Mouse (Mus musculus): ENCODE results near the gene Slc13a4. TPM values are rescaled to one million over a fixed set of nuclear protein-coding genes. Genes with fewer than 3 reads are reported as not detected.

The Slc13a4 gene
- polyA plus RNA-seq (2014; fragmentation: Nextera tagmentation; extraction: Ambion mirVana): 0.15 and 0.32 TPM in 2 replicates

- Histone ChIP-seq H3K36me3 (ENCODE audit: control insufficient read depth, insufficient read depth, low read length) (no peaks in the 10 kb centered on the region), H3K4me3 (ENCODE audit: low read depth, low read length) (no peak within 1 kb of the TSS), H3K9ac (ENCODE audit: low read length) (no peak within 1 kb of the TSS), H3K27me3 (ENCODE audit: control insufficient read depth, insufficient read depth, low read length) (no peaks in the 10 kb centered on the region), H3K4me2 (ENCODE audit: low read depth, low read length, severe bottlenecking) (no peak within 1 kb of the TSS), H3K4me1 (replicated peaks; ENCODE audit: control insufficient read depth, insufficient read depth, low read length) (no peaks in the 10 kb centered on the region; the same call in 1 of the 2 replicates), H3K9me3 (ENCODE audit: control insufficient read depth, low read length) (no peaks in the 10 kb centered on the region), H3K27ac (ENCODE audit: low read depth, low read length) (no peak within 1 kb of the TSS)
- WGBS: 13% methylated on average over 7 of the region's 7 CpGs
- no peak for DNase-seq (ENCODE audit: low spot score)
- no peak for ATAC-seq (replicated peaks; ENCODE audit: low FRiP score)
These were observed at the start of gene Slc13a4 for GRCm38 (mm10) chr6:35308037-35308436. Gene Slc13a4, minus strand, starts transcription at chr6:35308131.

DNA sequence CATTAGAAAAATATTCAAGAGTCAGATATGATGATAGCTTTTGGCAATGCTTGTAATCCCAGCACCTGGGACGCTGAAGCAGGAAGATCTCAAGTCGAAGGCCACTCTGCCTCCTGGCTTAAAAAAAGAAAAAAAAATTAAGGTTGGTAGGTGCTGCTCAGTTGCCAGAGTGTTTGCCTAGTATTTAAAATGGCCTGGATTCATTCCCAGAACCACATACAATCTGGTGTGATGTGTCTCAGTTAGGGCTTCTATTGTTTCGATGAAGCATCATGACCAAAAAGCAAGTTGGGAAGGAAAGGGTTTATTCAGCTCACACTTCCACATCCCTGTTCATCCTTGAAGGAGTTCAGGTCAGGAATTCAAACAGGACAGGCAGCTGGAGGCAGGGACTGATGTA lies 47.4 kb upstream of the Slc13a4 start:
- DNase-seq (ENCODE audit: low spot score) (no peak), ATAC-seq (replicated peaks; ENCODE audit: low FRiP score) (no peak)
- Histone ChIP-seq H3K27me3 (ENCODE audit: control insufficient read depth, insufficient read depth, low read length) (no peaks in the 10 kb centered on the region; the same call in 1 of the 2 replicates), H3K4me1 (replicated peaks; ENCODE audit: control insufficient read depth, insufficient read depth, low read length) (peaks cover 4% of the 10 kb centered on the region; the same call in 1 of the 2 replicates), H3K36me3 (ENCODE audit: control insufficient read depth, insufficient read depth, low read length) (no peaks in the 10 kb centered on the region), H3K9ac (ENCODE audit: low read length) (no peak overlapping the region), H3K27ac (ENCODE audit: low read depth, low read length) (no peak overlapping the region), H3K4me2 (ENCODE audit: low read depth, low read length, severe bottlenecking) (no peak overlapping the region), H3K4me3 (ENCODE audit: low read depth, low read length) (no peak overlapping the region), H3K9me3 (ENCODE audit: control insufficient read depth, low read length) (no peaks in the 10 kb centered on the region)
- WGBS: 86% methylated on average over 3 of the region's 3 CpGs

DNA sequence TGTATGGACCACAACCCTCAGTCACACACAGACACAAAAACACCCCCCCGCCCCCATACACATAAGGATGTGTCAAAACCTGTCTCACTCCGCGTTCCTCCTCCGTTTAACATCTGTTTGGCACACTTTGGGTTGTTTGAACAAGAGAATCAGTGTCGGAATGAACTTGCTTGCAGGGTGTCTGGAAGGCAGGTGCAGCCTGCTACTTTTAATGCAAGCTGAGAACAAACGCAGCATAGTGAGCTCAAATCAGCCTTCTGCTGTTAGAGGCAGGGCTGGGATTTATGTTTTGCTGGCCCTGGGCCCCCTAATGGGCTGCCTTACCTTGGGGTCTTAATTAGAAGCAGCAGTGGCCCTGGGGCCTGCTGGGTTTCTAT lies 46.7 kb upstream of the Slc13a4 start:
- Histone ChIP-seq H3K9ac (ENCODE audit: low read length) (no peak overlapping the region), H3K27me3 (ENCODE audit: control insufficient read depth, insufficient read depth, low read length) (no peaks in the 10 kb centered on the region; the same call in 1 of the 2 replicates), H3K4me2 (ENCODE audit: low read depth, low read length, severe bottlenecking) (peak overlapping the region; percentile 32; the same call in 1 of the 2 replicates), H3K4me3 (ENCODE audit: low read depth, low read length) (no peak overlapping the region), H3K9me3 (ENCODE audit: control insufficient read depth, low read length) (no peaks in the 10 kb centered on the region), H3K4me1 (replicated peaks; ENCODE audit: control insufficient read depth, insufficient read depth, low read length) (peaks cover 4% of the 10 kb centered on the region; the same call in 1 of the 2 replicates), H3K36me3 (ENCODE audit: control insufficient read depth, insufficient read depth, low read length) (no peaks in the 10 kb centered on the region), H3K27ac (ENCODE audit: low read depth, low read length) (no peak overlapping the region)
- 4% methylated on average over 6 of the region's 6 CpGs for WGBS
- ATAC-seq (replicated peaks; ENCODE audit: low FRiP score): peak; percentile 74
- peak; percentile 74 for DNase-seq (ENCODE audit: low spot score)

- Histone ChIP-seq H3K36me3 (ENCODE audit: control insufficient read depth, insufficient read depth, low read length) (no peaks in the 10 kb centered on the region), H3K9ac (ENCODE audit: low read length) (no peak overlapping the region), H3K4me3 (ENCODE audit: low read depth, low read length) (no peak overlapping the region), H3K4me2 (ENCODE audit: low read depth, low read length, severe bottlenecking) (peak overlapping the region; percentile 32), H3K4me1 (replicated peaks; ENCODE audit: control insufficient read depth, insufficient read depth, low read length) (peaks cover 4% of the 10 kb centered on the region; the same call in 1 of the 2 replicates), H3K27ac (ENCODE audit: low read depth, low read length) (no peak overlapping the region), H3K9me3 (ENCODE audit: control insufficient read depth, low read length) (no peaks in the 10 kb centered on the region), H3K27me3 (ENCODE audit: control insufficient read depth, insufficient read depth, low read length) (no peaks in the 10 kb centered on the region; the same call in 1 of the 2 replicates)
- ATAC-seq (replicated peaks; ENCODE audit: low FRiP score) (peak; percentile 32), DNase-seq (ENCODE audit: low spot score) (peak; percentile 67)
- 6% methylated on average over 18 of the region's 18 CpGs for WGBS
These were observed 46.1 kb upstream of the Slc13a4 start for GRCm38 (mm10) chr6:35353846-35354621.

- Histone ChIP-seq H3K4me2 (ENCODE audit: low read depth, low read length, severe bottlenecking) (no peak overlapping the region), H3K4me3 (ENCODE audit: low read depth, low read length) (no peak overlapping the region), H3K27ac (ENCODE audit: low read depth, low read length) (no peak overlapping the region)
These were observed 45.5 kb upstream of the Slc13a4 start for GRCm38 (mm10) chr6:35353416-35353815.

GRCm38 (mm10) chr6:35352867-35353266 lies 44.9 kb upstream of the Slc13a4 start:
- H3K9ac ChIP-seq (ENCODE audit: low read length): no peak overlapping the region
- no peak overlapping the region for H3K27ac ChIP-seq (ENCODE audit: low read depth, low read length)
- no peak for DNase-seq (ENCODE audit: low spot score)
- no peaks in the 10 kb centered on the region for H3K36me3 ChIP-seq (ENCODE audit: control insufficient read depth, insufficient read depth, low read length)
- H3K4me1 ChIP-seq (replicated peaks; ENCODE audit: control insufficient read depth, insufficient read depth, low read length): peaks cover 4% of the 10 kb centered on the region; the same call in 1 of the 2 replicates
- H3K27me3 ChIP-seq (ENCODE audit: control insufficient read depth, insufficient read depth, low read length): no peaks in the 10 kb centered on the region; the same call in 1 of the 2 replicates
- H3K4me2 ChIP-seq (ENCODE audit: low read depth, low read length, severe bottlenecking): no peak overlapping the region
- H3K9me3 ChIP-seq (ENCODE audit: control insufficient read depth, low read length): no peaks in the 10 kb centered on the region
- 88% methylated on average over 8 of the region's 8 CpGs for WGBS
- no peak overlapping the region for H3K4me3 ChIP-seq (ENCODE audit: low read depth, low read length)
- no peak for ATAC-seq (replicated peaks; ENCODE audit: low FRiP score)

More at GRCm38 (mm10) chr6:35353416-35353815, 45.5 kb upstream of the Slc13a4 start:
- Histone ChIP-seq H3K36me3 (ENCODE audit: control insufficient read depth, insufficient read depth, low read length) (no peaks in the 10 kb centered on the region), H3K4me1 (replicated peaks; ENCODE audit: control insufficient read depth, insufficient read depth, low read length) (peaks cover 4% of the 10 kb centered on the region; the same call in 1 of the 2 replicates), H3K9me3 (ENCODE audit: control insufficient read depth, low read length) (no peaks in the 10 kb centered on the region), H3K9ac (ENCODE audit: low read length) (no peak overlapping the region), H3K27me3 (ENCODE audit: control insufficient read depth, insufficient read depth, low read length) (no peaks in the 10 kb centered on the region; the same call in 1 of the 2 replicates)
- WGBS: 44% methylated on average over 5 of the region's 5 CpGs
- no peak for DNase-seq (ENCODE audit: low spot score)
- ATAC-seq (replicated peaks; ENCODE audit: low FRiP score): no peak

DNA sequence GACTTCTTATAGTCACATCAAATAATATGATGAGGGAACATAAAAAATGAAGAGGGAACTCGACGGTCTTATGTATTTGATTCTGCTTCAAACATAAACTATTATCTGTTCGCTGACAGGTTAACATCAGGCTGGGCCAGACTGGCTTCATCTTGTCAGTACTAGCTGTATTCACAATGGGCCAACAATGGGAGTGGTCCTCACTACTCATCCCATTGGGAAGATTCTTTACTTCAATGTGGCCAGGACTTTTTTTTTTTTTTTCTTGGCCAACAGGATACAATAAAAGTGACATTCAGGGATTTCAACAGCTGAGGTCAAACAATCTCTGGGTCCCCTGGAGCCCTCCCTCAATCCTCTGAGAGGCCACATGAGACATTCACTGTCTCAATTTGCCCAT lies 43.9 kb upstream of the Slc13a4 start:
- Histone ChIP-seq H3K4me2 (ENCODE audit: low read depth, low read length, severe bottlenecking) (no peak overlapping the region), H3K27me3 (ENCODE audit: control insufficient read depth, insufficient read depth, low read length) (no peaks in the 10 kb centered on the region; the same call in 1 of the 2 replicates), H3K27ac (ENCODE audit: low read depth, low read length) (no peak overlapping the region), H3K4me3 (ENCODE audit: low read depth, low read length) (no peak overlapping the region), H3K4me1 (replicated peaks; ENCODE audit: control insufficient read depth, insufficient read depth, low read length) (peaks cover 4% of the 10 kb centered on the region; the same call in 1 of the 2 replicates), H3K36me3 (ENCODE audit: control insufficient read depth, insufficient read depth, low read length) (no peaks in the 10 kb centered on the region), H3K9me3 (ENCODE audit: control insufficient read depth, low read length) (no peaks in the 10 kb centered on the region), H3K9ac (ENCODE audit: low read length) (no peak overlapping the region)
- ATAC-seq (replicated peaks; ENCODE audit: low FRiP score) (no peak), DNase-seq (ENCODE audit: low spot score) (no peak)
- 93% methylated on average over 3 of the region's 3 CpGs for WGBS

DNA sequence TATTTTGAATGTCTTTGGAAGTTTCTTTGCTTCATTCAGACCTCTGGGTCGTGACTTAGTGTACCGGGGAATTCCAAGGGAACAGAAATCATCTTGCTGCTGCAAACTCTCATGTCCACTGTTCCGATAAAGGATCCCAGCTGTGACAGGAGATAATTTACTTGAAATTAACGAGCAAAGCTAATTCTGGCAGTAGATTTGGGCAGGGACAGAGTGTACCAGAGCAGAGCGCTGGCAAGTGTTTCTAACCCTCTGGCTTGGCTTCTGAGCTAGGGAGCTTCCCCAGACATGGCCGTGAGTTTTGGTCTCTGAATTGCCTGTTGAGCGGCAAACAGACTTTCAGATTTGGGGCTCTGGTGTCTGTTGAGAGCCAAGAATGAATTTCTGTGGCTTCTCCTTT lies 41.9 kb upstream of the Slc13a4 start:
- Histone ChIP-seq H3K4me2 (ENCODE audit: low read depth, low read length, severe bottlenecking) (no peak overlapping the region), H3K36me3 (ENCODE audit: control insufficient read depth, insufficient read depth, low read length) (no peaks in the 10 kb centered on the region), H3K4me3 (ENCODE audit: low read depth, low read length) (no peak overlapping the region), H3K9ac (ENCODE audit: low read length) (no peak overlapping the region), H3K27me3 (ENCODE audit: control insufficient read depth, insufficient read depth, low read length) (no peaks in the 10 kb centered on the region; the same call in 1 of the 2 replicates), H3K4me1 (replicated peaks; ENCODE audit: control insufficient read depth, insufficient read depth, low read length) (peaks cover 4% of the 10 kb centered on the region; the same call in 1 of the 2 replicates), H3K27ac (ENCODE audit: low read depth, low read length) (no peak overlapping the region), H3K9me3 (ENCODE audit: control insufficient read depth, low read length) (no peaks in the 10 kb centered on the region)
- WGBS: 61% methylated on average over 7 of the region's 7 CpGs
- DNase-seq (ENCODE audit: low spot score): no peak
- no peak for ATAC-seq (replicated peaks; ENCODE audit: low FRiP score)

Measured in forebrain, embryonic 11.5 days (tissue).